Mouse (Mus musculus): ENCODE results near the gene Hmga1b. TPM values are rescaled to one million over a fixed set of nuclear protein-coding genes. Genes with fewer than 3 reads are reported as not detected.

Hmga1b gene
- polyA plus RNA-seq, 1 experiment from 2014 or later, result 1.7 TPM

DNA sequence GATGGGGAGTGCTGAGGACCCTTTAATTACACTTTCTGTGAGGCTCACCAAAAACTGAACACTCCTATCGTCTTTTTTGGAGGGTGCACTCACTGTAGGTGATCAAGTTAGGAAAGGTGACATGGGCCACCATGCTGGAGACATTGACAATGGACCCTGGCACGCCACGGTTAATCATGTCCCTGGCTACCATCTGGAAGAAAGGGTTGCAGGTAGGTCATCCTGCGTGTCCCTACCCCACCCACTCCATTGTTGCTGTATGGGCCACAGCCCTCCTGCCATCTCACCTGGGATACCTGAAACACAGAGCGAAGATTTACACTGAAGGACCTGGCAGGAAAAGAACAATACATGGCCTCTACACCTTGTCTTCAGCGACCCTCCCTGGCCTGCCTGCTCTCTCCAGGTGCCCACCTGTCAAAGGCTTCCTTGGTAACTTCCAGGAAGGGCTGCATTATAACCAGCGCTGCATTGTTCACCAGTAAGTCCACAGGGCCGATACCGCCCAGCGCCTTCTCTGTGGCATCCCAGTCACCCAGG, 32.2 kb upstream of the Hmga1b start:
- H3K27ac ChIP-seq (ENCODE audit: low read length), result no peak overlapping the region
- H3K9ac ChIP-seq (replicated peaks; ENCODE audit: low read depth, low read length), result no peak overlapping the region
- H3K9me3 ChIP-seq (ENCODE audit: control insufficient read depth, low read length), result no peaks in the 10 kb centered on the region
- H3K4me2 ChIP-seq (ENCODE audit: low read length), result no peak overlapping the region
- H3K4me1 ChIP-seq (replicated peaks; ENCODE audit: control insufficient read depth, insufficient read depth, low read length), result peaks cover 6% of the 10 kb centered on the region
- H3K36me3 ChIP-seq (ENCODE audit: control insufficient read depth, insufficient read depth), result no peaks in the 10 kb centered on the region
- WGBS, result 87% methylated on average over 10 of the region's 10 CpGs
- no peak for ATAC-seq
- H3K27me3 ChIP-seq (replicated peaks; ENCODE audit: control insufficient read depth, insufficient read depth, low read length), result no peaks in the 10 kb centered on the region
- no peak overlapping the region for H3K4me3 ChIP-seq (replicated peaks; ENCODE audit: low read length)

DNA sequence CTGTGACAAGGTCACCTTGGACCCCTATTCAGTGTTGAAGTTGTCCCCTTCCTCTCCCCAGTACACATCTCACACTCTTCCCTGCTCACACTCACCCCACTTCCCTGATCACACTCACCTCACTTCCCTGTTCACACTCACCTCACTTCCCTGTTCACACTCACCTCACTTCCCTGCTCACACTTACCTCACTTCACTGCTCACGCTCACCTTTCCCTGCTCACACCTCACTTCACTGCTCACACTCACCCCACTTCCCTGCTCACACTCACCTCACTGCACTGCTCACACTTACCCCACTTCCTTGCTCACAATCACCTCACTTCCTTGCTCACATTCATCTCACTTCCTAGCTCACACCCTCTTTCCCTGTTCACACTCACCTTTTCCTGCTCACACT, 31.2 kb upstream of the Hmga1b start:
- 100% methylated on average over 1 of the region's 1 CpGs for WGBS
- H3K9ac ChIP-seq (replicated peaks; ENCODE audit: low read depth, low read length), result no peak overlapping the region
- H3K9me3 ChIP-seq (ENCODE audit: control insufficient read depth, low read length), result no peaks in the 10 kb centered on the region
- H3K27ac ChIP-seq (ENCODE audit: low read length), result no peak overlapping the region
- no peak for ATAC-seq
- no peaks in the 10 kb centered on the region for H3K36me3 ChIP-seq (ENCODE audit: control insufficient read depth, insufficient read depth)
- peaks cover 5% of the 10 kb centered on the region for H3K4me1 ChIP-seq (replicated peaks; ENCODE audit: control insufficient read depth, insufficient read depth, low read length)
- no peaks in the 10 kb centered on the region for H3K27me3 ChIP-seq (replicated peaks; ENCODE audit: control insufficient read depth, insufficient read depth, low read length)
- H3K4me2 ChIP-seq (ENCODE audit: low read length), result no peak overlapping the region
- no peak overlapping the region for H3K4me3 ChIP-seq (replicated peaks; ENCODE audit: low read length)

DNA sequence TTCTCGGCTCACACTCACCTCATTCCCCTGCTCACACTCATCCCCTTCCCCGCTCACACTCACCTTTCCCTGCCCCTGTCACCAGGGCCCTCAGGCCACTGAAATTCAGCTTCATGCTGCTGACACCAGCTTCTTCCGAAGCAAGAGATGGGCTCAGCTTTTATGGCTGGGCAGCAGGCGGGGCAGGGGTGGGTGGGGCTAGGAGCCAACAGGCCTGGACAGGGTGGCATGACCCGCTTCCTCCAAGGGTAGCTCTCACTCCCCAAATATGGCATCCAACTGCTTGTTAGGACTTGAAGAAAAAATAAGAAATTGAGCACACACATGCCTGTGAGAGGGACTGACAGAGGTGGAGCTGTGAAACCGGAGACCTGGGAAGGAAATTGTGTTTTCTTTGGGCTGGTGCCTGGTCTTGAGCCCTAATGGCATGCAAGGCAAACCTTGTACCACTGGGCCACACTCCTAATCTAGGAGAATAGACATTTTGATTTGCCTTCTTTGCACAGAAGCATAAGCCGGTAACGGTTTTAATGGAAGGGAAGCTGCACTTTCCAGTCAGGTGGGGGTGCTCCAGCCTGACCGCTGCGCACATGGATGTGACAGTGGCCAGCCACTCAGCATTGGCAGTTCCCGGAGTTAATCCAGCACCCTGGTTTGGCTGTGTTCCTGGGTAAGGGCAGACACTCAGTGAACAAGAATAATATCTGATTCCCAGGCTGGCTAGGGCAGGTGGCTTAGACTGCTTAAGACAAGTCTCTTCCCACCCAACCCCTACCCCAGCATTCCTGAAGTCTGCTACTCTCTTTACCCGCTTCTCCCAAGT, 30.5 kb upstream of the Hmga1b start, which contains the start of gene Cbr2:
TSS of gene Cbr2 (minus strand) at position 257 of the 823 bp plus-strand sequence.
- 77% methylated on average over 12 of the region's 12 CpGs for WGBS
- no peak within 1 kb of the TSS for H3K4me2 ChIP-seq (ENCODE audit: low read length)
- no peak within 1 kb of the TSS for H3K27ac ChIP-seq (ENCODE audit: low read length)
- H3K4me3 ChIP-seq (replicated peaks; ENCODE audit: low read length), result no peak within 1 kb of the TSS
- no peaks in the 10 kb centered on the region for H3K9me3 ChIP-seq (ENCODE audit: control insufficient read depth, low read length)
- H3K36me3 ChIP-seq (ENCODE audit: control insufficient read depth, insufficient read depth), result no peaks in the 10 kb centered on the region
- no peaks in the 10 kb centered on the region for H3K27me3 ChIP-seq (replicated peaks; ENCODE audit: control insufficient read depth, insufficient read depth, low read length)
- no peak for ATAC-seq
- no peaks in the 10 kb centered on the region; the same call in none of the 2 replicates for H3K4me1 ChIP-seq (replicated peaks; ENCODE audit: control insufficient read depth, insufficient read depth, low read length)
- no peak within 1 kb of the TSS for H3K9ac ChIP-seq (replicated peaks; ENCODE audit: low read depth, low read length)

DNA sequence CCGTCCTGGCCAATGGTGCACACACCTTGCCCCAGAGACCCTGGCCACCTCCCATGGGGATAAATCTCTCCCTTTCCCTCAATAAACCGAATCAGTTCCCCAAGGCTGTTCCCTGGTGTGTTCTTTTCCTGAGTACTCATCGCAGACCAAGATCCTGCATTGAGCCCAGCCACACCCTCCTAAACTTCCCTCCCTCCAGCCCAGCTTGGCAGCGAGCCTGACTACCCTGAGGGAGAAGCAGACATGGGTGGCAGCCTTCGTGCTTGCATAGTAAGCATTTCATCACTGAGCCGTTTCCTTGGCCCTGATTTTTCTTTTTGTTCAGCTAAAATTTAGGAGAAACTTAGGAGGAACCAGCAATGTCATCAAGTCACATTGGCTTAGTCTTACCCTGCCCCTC, 29.1 kb upstream of the Hmga1b start:
- Histone ChIP-seq H3K4me2 (ENCODE audit: low read length) (no peak overlapping the region), H3K9me3 (ENCODE audit: control insufficient read depth, low read length) (no peaks in the 10 kb centered on the region), H3K36me3 (ENCODE audit: control insufficient read depth, insufficient read depth) (no peaks in the 10 kb centered on the region), H3K4me1 (replicated peaks; ENCODE audit: control insufficient read depth, insufficient read depth, low read length) (no peaks in the 10 kb centered on the region; the same call in 1 of the 2 replicates), H3K27me3 (replicated peaks; ENCODE audit: control insufficient read depth, insufficient read depth, low read length) (no peaks in the 10 kb centered on the region), H3K27ac (ENCODE audit: low read length) (no peak overlapping the region), H3K4me3 (replicated peaks; ENCODE audit: low read length) (no peak overlapping the region), H3K9ac (replicated peaks; ENCODE audit: low read depth, low read length) (no peak overlapping the region)
- ATAC-seq, result no peak
- 62% methylated on average over 6 of the region's 6 CpGs for WGBS

DNA sequence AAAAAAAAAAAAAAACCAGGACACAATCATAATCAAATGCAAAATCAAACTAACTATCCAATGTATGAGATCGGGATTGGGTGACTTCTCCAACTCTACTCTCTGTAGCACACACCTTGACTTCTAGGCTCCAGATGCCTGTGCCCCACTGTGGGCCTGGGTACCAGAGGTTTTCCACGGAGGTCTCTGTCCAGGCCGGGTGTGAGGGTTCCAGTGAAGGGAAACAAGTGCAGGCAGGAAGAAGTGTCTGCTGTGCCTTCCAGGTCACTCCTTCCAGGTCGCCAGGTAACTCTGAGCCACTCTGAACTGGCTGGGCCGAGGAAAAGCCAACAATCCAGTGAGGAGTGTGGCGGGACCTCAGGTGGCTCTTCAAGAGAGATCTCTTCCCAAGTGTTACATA, 26.2 kb upstream of the Hmga1b start:
- Histone ChIP-seq H3K9ac (replicated peaks; ENCODE audit: low read depth, low read length) (no peak overlapping the region), H3K4me3 (replicated peaks; ENCODE audit: low read length) (no peak overlapping the region), H3K27me3 (replicated peaks; ENCODE audit: control insufficient read depth, insufficient read depth, low read length) (no peaks in the 10 kb centered on the region), H3K4me1 (replicated peaks; ENCODE audit: control insufficient read depth, insufficient read depth, low read length) (no peaks in the 10 kb centered on the region), H3K9me3 (ENCODE audit: control insufficient read depth, low read length) (no peaks in the 10 kb centered on the region), H3K36me3 (ENCODE audit: control insufficient read depth, insufficient read depth) (no peaks in the 10 kb centered on the region), H3K4me2 (ENCODE audit: low read length) (no peak overlapping the region), H3K27ac (ENCODE audit: low read length) (no peak overlapping the region)
- no peak for ATAC-seq
- WGBS, result 72% methylated on average over 6 of the region's 6 CpGs

DNA sequence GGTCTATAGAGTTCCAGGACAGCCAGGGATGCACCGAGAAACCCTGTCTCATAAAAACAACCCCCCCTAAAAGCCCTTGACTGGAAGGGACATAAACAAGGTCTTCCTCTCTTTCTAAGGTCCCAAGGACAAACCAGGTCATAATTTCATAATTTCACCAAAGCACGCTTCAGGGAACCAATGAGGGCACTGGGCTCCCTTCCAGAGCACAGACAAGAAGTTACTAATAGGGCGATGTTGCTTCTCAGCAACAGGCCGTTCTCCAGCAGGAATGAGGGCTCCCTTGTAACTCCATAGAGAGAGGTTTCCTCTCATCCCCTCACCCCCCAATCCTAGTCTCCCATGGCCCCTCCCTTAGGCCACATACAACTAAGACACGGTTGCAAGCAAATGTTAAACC, 21.6 kb upstream of the Hmga1b start:
- no peak for ATAC-seq
- no peak overlapping the region for H3K9ac ChIP-seq (replicated peaks; ENCODE audit: low read depth, low read length)
- no peak overlapping the region for H3K4me2 ChIP-seq (ENCODE audit: low read length)
- no peak overlapping the region for H3K27ac ChIP-seq (ENCODE audit: low read length)
- H3K4me1 ChIP-seq (replicated peaks; ENCODE audit: control insufficient read depth, insufficient read depth, low read length), result no peaks in the 10 kb centered on the region
- no peaks in the 10 kb centered on the region for H3K27me3 ChIP-seq (replicated peaks; ENCODE audit: control insufficient read depth, insufficient read depth, low read length)
- 93% methylated on average over 5 of the region's 5 CpGs for WGBS
- no peaks in the 10 kb centered on the region for H3K9me3 ChIP-seq (ENCODE audit: control insufficient read depth, low read length)
- no peak overlapping the region for H3K4me3 ChIP-seq (replicated peaks; ENCODE audit: low read length)
- H3K36me3 ChIP-seq (ENCODE audit: control insufficient read depth, insufficient read depth), result no peaks in the 10 kb centered on the region

DNA sequence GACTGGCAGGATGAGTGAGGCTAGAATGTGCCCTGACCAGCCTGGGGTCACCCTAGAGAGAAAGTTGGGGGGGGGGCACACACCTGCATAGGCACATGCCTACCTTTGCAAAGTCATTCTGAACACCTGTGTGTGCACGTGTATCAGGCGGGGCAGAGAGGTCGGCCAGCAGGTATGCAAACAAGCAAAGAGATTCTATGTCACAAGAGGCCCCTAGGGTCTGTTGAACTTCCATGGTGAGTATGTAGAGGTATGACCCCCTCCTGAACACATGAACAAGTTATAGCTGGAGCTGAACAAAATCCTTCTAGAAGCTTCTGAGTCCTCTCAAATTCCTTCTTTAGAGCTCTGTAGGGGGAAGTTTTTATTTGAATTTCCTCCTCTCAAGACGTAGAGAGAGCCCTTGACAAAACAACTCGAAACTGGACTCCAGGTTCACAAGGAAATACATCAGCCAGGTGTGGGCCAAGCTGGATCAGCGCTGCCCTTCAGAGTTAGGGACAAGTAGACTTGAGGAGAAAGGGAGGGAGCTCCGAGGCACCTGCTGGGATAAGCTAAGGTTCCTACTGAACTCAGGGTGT, 18.4 kb upstream of the Hmga1b start:
- Histone ChIP-seq H3K4me2 (ENCODE audit: low read length) (no peak overlapping the region), H3K27ac (ENCODE audit: low read length) (no peak overlapping the region), H3K36me3 (ENCODE audit: control insufficient read depth, insufficient read depth) (no peaks in the 10 kb centered on the region), H3K27me3 (replicated peaks; ENCODE audit: control insufficient read depth, insufficient read depth, low read length) (no peaks in the 10 kb centered on the region), H3K9me3 (ENCODE audit: control insufficient read depth, low read length) (no peaks in the 10 kb centered on the region), H3K4me3 (replicated peaks; ENCODE audit: low read length) (no peak overlapping the region), H3K9ac (replicated peaks; ENCODE audit: low read depth, low read length) (no peak overlapping the region), H3K4me1 (replicated peaks; ENCODE audit: control insufficient read depth, insufficient read depth, low read length) (no peaks in the 10 kb centered on the region)
- 80% methylated on average over 7 of the region's 7 CpGs for WGBS
- ATAC-seq, result no peak

DNA sequence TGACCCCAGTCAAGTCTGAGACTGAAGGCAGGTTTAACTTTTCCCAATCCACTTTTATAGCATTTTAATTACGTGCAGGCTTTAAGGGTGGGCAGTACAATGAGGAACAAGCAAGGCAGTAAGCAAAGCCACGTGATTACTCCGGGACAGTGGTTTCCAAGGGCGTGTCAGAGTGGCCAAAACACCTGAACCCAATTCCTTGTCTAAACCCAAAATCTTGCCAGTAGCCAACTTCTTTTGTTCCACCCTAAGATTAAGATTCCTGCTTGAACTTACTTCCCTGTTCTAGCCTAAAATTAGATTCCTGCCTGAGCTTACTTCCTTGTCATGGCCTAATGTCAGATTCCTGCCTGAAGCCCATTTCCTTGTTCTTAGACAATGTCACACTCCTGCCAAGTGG, 14.6 kb upstream of the Hmga1b start:
- H3K27me3 ChIP-seq (replicated peaks; ENCODE audit: control insufficient read depth, insufficient read depth, low read length), result 0 out of 2 replicates have a peak, but pooled peaks cover 3% of the 10 kb centered on the region
- ATAC-seq, result no peak
- H3K4me3 ChIP-seq (replicated peaks; ENCODE audit: low read length), result no peak overlapping the region
- WGBS, result 88% methylated on average over 4 of the region's 4 CpGs
- no peaks in the 10 kb centered on the region for H3K36me3 ChIP-seq (ENCODE audit: control insufficient read depth, insufficient read depth)
- no peak overlapping the region for H3K9ac ChIP-seq (replicated peaks; ENCODE audit: low read depth, low read length)
- no peaks in the 10 kb centered on the region for H3K9me3 ChIP-seq (ENCODE audit: control insufficient read depth, low read length)
- no peak overlapping the region for H3K4me2 ChIP-seq (ENCODE audit: low read length)
- H3K4me1 ChIP-seq (replicated peaks; ENCODE audit: control insufficient read depth, insufficient read depth, low read length), result no peaks in the 10 kb centered on the region
- H3K27ac ChIP-seq (ENCODE audit: low read length), result no peak overlapping the region

DNA sequence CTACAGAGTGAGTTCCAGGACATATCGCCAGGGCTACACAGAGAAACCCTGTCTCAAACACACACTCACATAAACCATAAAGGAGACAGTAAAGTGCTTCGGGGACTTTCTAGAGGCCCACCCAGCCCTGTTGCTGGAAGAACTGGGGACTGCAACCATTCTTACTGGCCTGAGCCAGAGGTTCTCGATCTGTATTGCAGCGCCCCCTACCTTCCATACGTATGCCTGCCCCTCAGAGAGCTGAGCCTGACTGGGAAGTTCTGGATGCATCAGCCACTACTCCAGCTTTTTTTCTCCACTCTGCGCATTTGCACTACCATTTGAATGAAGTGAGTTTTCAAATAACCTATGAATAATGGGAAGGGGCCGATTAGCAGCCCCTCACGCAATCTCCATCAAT, 13.2 kb upstream of the Hmga1b start:
- no peak overlapping the region for H3K9ac ChIP-seq (replicated peaks; ENCODE audit: low read depth, low read length)
- H3K27ac ChIP-seq (ENCODE audit: low read length), result no peak overlapping the region

More for the DNA sequence above, 13.2 kb upstream of the Hmga1b start:
- ATAC-seq, result no peak
- 0 out of 2 replicates have a peak, but pooled peaks cover 3% of the 10 kb centered on the region for H3K27me3 ChIP-seq (replicated peaks; ENCODE audit: control insufficient read depth, insufficient read depth, low read length)
- H3K4me1 ChIP-seq (replicated peaks; ENCODE audit: control insufficient read depth, insufficient read depth, low read length), result no peaks in the 10 kb centered on the region
- no peaks in the 10 kb centered on the region for H3K9me3 ChIP-seq (ENCODE audit: control insufficient read depth, low read length)
- H3K4me3 ChIP-seq (replicated peaks; ENCODE audit: low read length), result no peak overlapping the region
- WGBS, result 63% methylated on average over 8 of the region's 8 CpGs
- H3K36me3 ChIP-seq (ENCODE audit: control insufficient read depth, insufficient read depth), result no peaks in the 10 kb centered on the region
- no peak overlapping the region for H3K4me2 ChIP-seq (ENCODE audit: low read length)
